26 mouse cellular contexts compared by ENCODE assay signal in genomic region chr5:107387788-107388187, GRCm38 (mm10). TPM values are rescaled to one million over a fixed set of nuclear protein-coding genes. Genes with fewer than 3 reads are reported as not detected.
"Had no signal": no experiment of that assay in that cellular context is flagged by ENCODE, and none has a peak within 500 bp of the region (broad histone marks: within the 10 kb centered on the region; RNA-seq: fewer than 3 reads in every experiment).

No protein-coding gene starts in this region.

- DNase-seq: kidney, adult 2 months; kidney, postnatal 25 days; left cerebral cortex, postnatal 4 days; liver, postnatal 0 days; lung, embryonic 14.5 days; retina, postnatal 1 day; right cerebral cortex, postnatal 25 days; spleen, adult 18-20 months; thymus, adult 18-20 months; thymus, postnatal 36 days had no signal

- H3K36me3 ChIP-seq: midbrain, embryonic 10.5 days had no signal

- H3K27me3 ChIP-seq: limb, embryonic 12.5 days; limb, embryonic 15.5 days; megakaryocyte, embryonic 14.5 days; midbrain, embryonic 13.5 days had no signal

- H3K4me3 ChIP-seq: limb, embryonic 12.5 days; limb, embryonic 15.5 days; megakaryocyte, embryonic 14.5 days; midbrain, embryonic 10.5 days; midbrain, embryonic 13.5 days had no signal

- H3K27ac ChIP-seq: kidney, postnatal 0 days; limb, embryonic 12.5 days; limb, embryonic 15.5 days; liver, embryonic 14.5 days; midbrain, embryonic 10.5 days; midbrain, embryonic 13.5 days had no signal

- H3K4me2 ChIP-seq: limb, embryonic 12.5 days; limb, embryonic 15.5 days; liver, embryonic 11.5 days; lung, embryonic 14.5 days; midbrain, embryonic 13.5 days had no signal

RNA-seq across cellular contexts. Expression of gene Ephx4, which starts 14.7 kb away (rescaled TPM):
- total RNA-seq: monocyte, adult 5-6 weeks had no signal

RNA-seq across cellular contexts. Expression of gene Lpcat2b, which starts 43.6 kb away (rescaled TPM):
- total RNA-seq: left cerebral cortex, postnatal 4 days; monocyte, adult 5-6 weeks had no signal
- polyA plus RNA-seq: kidney, adult 2 months; kidney, embryonic 14.5 days; kidney, postnatal 0 days; large intestine, adult 2 months; limb, embryonic 12.5 days; limb, embryonic 15.5 days; liver, embryonic 11.5 days; liver, embryonic 14.5 days; liver, postnatal 0 days; lung, embryonic 14.5 days; lung, postnatal 0 days; midbrain, embryonic 10.5 days; midbrain, embryonic 13.5 days; midbrain, embryonic 16.5 days; neural tube, embryonic 11.5 days; stomach, embryonic 16.5 days; urinary bladder, adult 2 months had no signal
